Mouse (Mus musculus) megakaryocyte, adult 5-6 weeks (primary cell): ENCODE measurements around the gene Chrd. TPM values are rescaled to one million over a fixed set of nuclear protein-coding genes. Genes with fewer than 3 reads are reported as not detected.

Experiments
- ATAC-seq: 2 replicates; pipeline ENCODE4 v1.8.0; 2016; ENCODE audit warnings: mild to moderate bottlenecking, inconsistent platforms; ENCODE audit not compliant: poor library complexity, severe bottlenecking
- total RNA-seq, 2 experiments: library from RNA; stranded (forward) in 1 of 2; stranded (reverse) in 1 of 2; fragments of 153-499, 151-499 nt in 1 of 2; fragments of 221-1000, 200-1000 nt in 1 of 2; gene quantifications; 2 replicates each; pipeline versions ENCODE4 v1.2.3 to v1.2.4; 2015 to 2017

Gene Chrd
- total RNA-seq, 2 experiments from 2014 or later: not detected

GRCm38 (mm10) chr16:20710370-20710769 lies 22.6 kb upstream of the Chrd start:
- ATAC-seq: no peak

GRCm38 (mm10) chr16:20710810-20711209 lies 22.1 kb upstream of the Chrd start:
- ATAC-seq: 0 out of 2 replicates have a peak, but pooled peaks have one; percentile 45

- ATAC-seq: no peak
Measured at GRCm38 (mm10) chr16:20712190-20712589, 20.7 kb upstream of the Chrd start.

- ATAC-seq: no peak
Measured at GRCm38 (mm10) chr16:20712889-20713288, 20.0 kb upstream of the Chrd start.

- ATAC-seq: no peak
Measured at GRCm38 (mm10) chr16:20714307-20715080, 18.4 kb upstream of the Chrd start.

- no peak for ATAC-seq
Measured at GRCm38 (mm10) chr16:20715161-20715560, 17.8 kb upstream of the Chrd start.

GRCm38 (mm10) chr16:20715566-20715965 lies 17.4 kb upstream of the Chrd start:
- no peak for ATAC-seq

- ATAC-seq: peak; percentile 31
Measured at GRCm38 (mm10) chr16:20715976-20716840, 16.7 kb upstream of the Chrd start.

GRCm38 (mm10) chr16:20716841-20717180 lies 16.1 kb upstream of the Chrd start:
- ATAC-seq: peak; percentile 15; the same call in 1 of the 2 replicates

GRCm38 (mm10) chr16:20717181-20717977 lies 15.5 kb upstream of the Chrd start, which contains the start of the genes Polr2h and Clcn2:
TSS of gene Polr2h (plus strand) at chr16:20717665.
TSS of gene Clcn2 (minus strand) at chr16:20717746.
- ATAC-seq: peak; percentile 90

- ATAC-seq: no peak
Measured at GRCm38 (mm10) chr16:20717978-20718670, 14.8 kb upstream of the Chrd start.

GRCm38 (mm10) chr16:20721808-20722207 lies 11.1 kb upstream of the Chrd start:
- no peak for ATAC-seq

- ATAC-seq: no peak
Measured at GRCm38 (mm10) chr16:20722736-20723135, 10.2 kb upstream of the Chrd start.

GRCm38 (mm10) chr16:20723247-20723646 lies 9.7 kb upstream of the Chrd start:
- ATAC-seq: no peak

- peak; percentile 99 for ATAC-seq
Measured at GRCm38 (mm10) chr16:20724338-20724748, 8.6 kb upstream of the Chrd start.

- ATAC-seq: no peak
Measured at GRCm38 (mm10) chr16:20725321-20725720, 7.6 kb upstream of the Chrd start.

GRCm38 (mm10) chr16:20725750-20726149 lies 7.2 kb upstream of the Chrd start:
- ATAC-seq: no peak

GRCm38 (mm10) chr16:20726384-20726783 lies 6.5 kb upstream of the Chrd start:
- no peak for ATAC-seq

GRCm38 (mm10) chr16:20730293-20730711 lies 2.6 kb upstream of the Chrd start:
- ATAC-seq: no peak

- ATAC-seq: no peak
Measured at GRCm38 (mm10) chr16:20731688-20732087, 1.2 kb upstream of the Chrd start.
